Mouse (Mus musculus): ENCODE results near the gene Pcsk5. TPM values are rescaled to one million over a fixed set of nuclear protein-coding genes. Genes with fewer than 3 reads are reported as not detected.

The Pcsk5 gene
- total RNA-seq (2021) = 10 to 100 TPM; 18.1 to 18.5 TPM

- intact Hi-C loops (cut with DNase I) = no loop called here
- DNase-seq (ENCODE audit: extremely low spot score in 1 of 2, low spot score in 2 of 2) = peak; percentile 65 to 91
These were observed at the start of gene Pcsk5 for GRCm38 (mm10) chr19:17837471-17837859. TSS of gene Pcsk5 (minus strand) at chr19:17837632.

GRCm38 (mm10) chr19:17875804-17876203 lies 38.4 kb upstream of the Pcsk5 start:
- intact Hi-C loops (cut with DNase I) = no loop called here
- no peak for DNase-seq (ENCODE audit: extremely low spot score in 1 of 2, low spot score in 2 of 2)

GRCm38 (mm10) chr19:17874388-17874787 lies 37.0 kb upstream of the Pcsk5 start:
- intact Hi-C loops (cut with DNase I) = no loop called here
- DNase-seq (ENCODE audit: extremely low spot score in 1 of 2, low spot score in 2 of 2) = no peak

GRCm38 (mm10) chr19:17873755-17874154 lies 36.3 kb upstream of the Pcsk5 start:
- intact Hi-C loops (cut with DNase I) = no loop called here

GRCm38 (mm10) chr19:17866317-17866891 lies 29.0 kb upstream of the Pcsk5 start:
- DNase-seq (ENCODE audit: extremely low spot score in 1 of 2, low spot score in 2 of 2) = no peak
- intact Hi-C loops (cut with DNase I) = no loop called here

More at GRCm38 (mm10) chr19:17873755-17874154, 36.3 kb upstream of the Pcsk5 start:
- DNase-seq (ENCODE audit: extremely low spot score in 1 of 2, low spot score in 2 of 2) = no peak

- no peak for DNase-seq (ENCODE audit: extremely low spot score in 1 of 2, low spot score in 2 of 2)
- intact Hi-C loops (cut with DNase I) = no loop called here
These were observed 23.1 kb upstream of the Pcsk5 start for GRCm38 (mm10) chr19:17860351-17861014.

GRCm38 (mm10) chr19:17856741-17857140 lies 19.3 kb upstream of the Pcsk5 start:
- intact Hi-C loops (cut with DNase I) = loop anchor here (5.0 kb wide), 1 partner anchor 691 kb away; no protein-coding TSS in a partner anchor
- peak in 1 of 2 experiments; percentile 31 for DNase-seq (ENCODE audit: extremely low spot score in 1 of 2, low spot score in 2 of 2)

GRCm38 (mm10) chr19:17848417-17848816 lies 11.0 kb upstream of the Pcsk5 start:
- intact Hi-C loops (cut with DNase I) = no loop called here
- DNase-seq (ENCODE audit: extremely low spot score in 1 of 2, low spot score in 2 of 2) = no peak

- DNase-seq (ENCODE audit: extremely low spot score in 1 of 2, low spot score in 2 of 2) = no peak
- intact Hi-C loops (cut with DNase I) = no loop called here
These were observed 8.5 kb upstream of the Pcsk5 start for GRCm38 (mm10) chr19:17845967-17846366.

- intact Hi-C loops (cut with DNase I) = no loop called here
- no peak for DNase-seq (ENCODE audit: extremely low spot score in 1 of 2, low spot score in 2 of 2)
These were observed 4.2 kb upstream of the Pcsk5 start for GRCm38 (mm10) chr19:17841586-17841985.

GRCm38 (mm10) chr19:17839856-17840255 lies 2.4 kb upstream of the Pcsk5 start:
- no peak for DNase-seq (ENCODE audit: extremely low spot score in 1 of 2, low spot score in 2 of 2)
- intact Hi-C loops (cut with DNase I) = no loop called here

GRCm38 (mm10) chr19:17836566-17837470 lies 614 bp downstream of the Pcsk5 start:
- DNase-seq (ENCODE audit: extremely low spot score in 1 of 2, low spot score in 2 of 2) = peak in 1 of 2 experiments; percentile 53

GRCm38 (mm10) chr19:17835681-17836565 lies 1.5 kb downstream of the Pcsk5 start:
- DNase-seq (ENCODE audit: extremely low spot score in 1 of 2, low spot score in 2 of 2) = peak in 1 of 2 experiments; percentile 43
- intact Hi-C loops (cut with DNase I) = no loop called here

More at GRCm38 (mm10) chr19:17836566-17837470, 614 bp downstream of the Pcsk5 start:
- intact Hi-C loops (cut with DNase I) = no loop called here

GRCm38 (mm10) chr19:17834894-17835293 lies 2.5 kb downstream of the Pcsk5 start:
- no peak for DNase-seq (ENCODE audit: extremely low spot score in 1 of 2, low spot score in 2 of 2)
- intact Hi-C loops (cut with DNase I) = no loop called here

GRCm38 (mm10) chr19:17831376-17831775 lies 6.1 kb downstream of the Pcsk5 start:
- intact Hi-C loops (cut with DNase I) = no loop called here
- DNase-seq (ENCODE audit: extremely low spot score in 1 of 2, low spot score in 2 of 2) = no peak

- intact Hi-C loops (cut with DNase I) = no loop called here
- DNase-seq (ENCODE audit: extremely low spot score in 1 of 2, low spot score in 2 of 2) = no peak
These were observed 9.0 kb downstream of the Pcsk5 start for GRCm38 (mm10) chr19:17828414-17828813.

- no peak for DNase-seq (ENCODE audit: extremely low spot score in 1 of 2, low spot score in 2 of 2)
- intact Hi-C loops (cut with DNase I) = no loop called here
These were observed 10.7 kb downstream of the Pcsk5 start for GRCm38 (mm10) chr19:17826694-17827093.

GRCm38 (mm10) chr19:17820046-17820445 lies 17.4 kb downstream of the Pcsk5 start:
- no peak for DNase-seq (ENCODE audit: extremely low spot score in 1 of 2, low spot score in 2 of 2)
- intact Hi-C loops (cut with DNase I) = no loop called here

- peak in 1 of 2 experiments; percentile 35 for DNase-seq (ENCODE audit: extremely low spot score in 1 of 2, low spot score in 2 of 2)
These were observed 18.4 kb downstream of the Pcsk5 start for GRCm38 (mm10) chr19:17819081-17819480.

More at GRCm38 (mm10) chr19:17819081-17819480, 18.4 kb downstream of the Pcsk5 start:
- intact Hi-C loops (cut with DNase I) = no loop called here

All from left cerebral cortex, postnatal 10 days (tissue).